Mouse (Mus musculus) liver, embryonic 16.5 days (tissue): ENCODE results near the gene Angel1. TPM values are rescaled to one million over a fixed set of nuclear protein-coding genes. Genes with fewer than 3 reads are reported as not detected.

ENCODE experiments used
- polyA plus RNA-seq: library from polyadenylated mRNA; unstranded; fragments of >200 nt; fragmentation: Nextera tagmentation; extraction: Ambion mirVana; gene quantifications from 2 replicates; pipeline ENCODE4 v1.2.1, GENCODE M21; 2015

The Angel1 gene
- polyA plus RNA-seq, 1 experiment from 2014 or later = 1.2 TPM

Other genes starting within 250 kb of the Angel1 start
- gene Vash1, start 47.8 kb downstream of the Angel1 start, polyA plus RNA-seq = 0.77 and 0.99 TPM in 2 replicates
- not detected in 2 replicates for gene Lrrc74a, start 7.9 kb upstream of the Angel1 start, polyA plus RNA-seq
- 1.8 and 2.3 TPM in 2 replicates for gene Irf2bpl, start 158.3 kb upstream of the Angel1 start, polyA plus RNA-seq
- 7.8 and 7.9 TPM in 2 replicates for gene Cipc, start 220.6 kb upstream of the Angel1 start, polyA plus RNA-seq